Comparison of ENCODE assay signal across 8 mouse cellular contexts in the genomic region with DNA sequence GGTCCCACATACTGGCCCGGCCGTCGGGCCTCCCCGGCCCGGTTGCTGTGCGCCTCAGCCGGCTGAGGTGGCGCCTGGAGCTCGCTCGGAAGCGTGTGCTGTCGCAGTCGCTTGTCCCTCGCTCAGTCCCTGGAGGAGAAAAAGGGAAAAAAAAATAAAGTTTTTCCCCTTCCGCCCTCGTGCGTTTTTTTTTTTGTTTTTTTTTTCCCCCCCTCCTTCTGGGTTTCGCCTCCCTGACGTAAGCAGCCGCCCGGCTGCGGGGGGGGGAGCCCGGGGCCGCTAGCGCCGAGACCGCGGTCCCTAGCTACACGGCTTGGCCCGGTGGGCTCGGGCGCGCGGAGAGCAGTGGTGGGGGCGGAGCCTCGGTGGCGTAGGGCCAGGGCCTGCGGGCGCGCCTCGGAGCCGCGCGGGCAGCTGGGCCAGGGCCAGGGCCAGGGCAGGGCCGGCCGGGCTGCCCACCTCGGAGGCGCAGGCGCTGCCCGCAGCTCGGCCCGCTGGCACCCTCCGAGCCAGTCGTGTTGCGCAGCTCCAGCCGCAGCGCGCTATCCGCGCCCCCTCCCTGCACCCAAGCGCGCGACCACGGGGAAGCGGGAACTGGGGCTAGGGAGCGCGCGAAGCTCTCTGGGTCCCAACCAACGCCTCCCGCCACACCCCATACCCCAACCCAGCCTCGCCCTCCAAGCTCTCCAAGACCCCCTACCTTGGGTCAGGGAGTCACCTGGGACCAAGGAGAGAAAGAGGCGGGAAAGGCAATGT. TPM values are rescaled to one million over a fixed set of nuclear protein-coding genes. Genes with fewer than 3 reads are reported as not detected.
DNase-seq lines count a peak whose midpoint lies in the region; ATAC-seq lines count a peak whose summit lies in the region.

No protein-coding gene starts in this region.

- peaks cover 39% of the 10 kb centered on the region for H3K27me3 ChIP-seq in forebrain, embryonic 15.5 days
- H3K27me3 ChIP-seq in hindbrain, embryonic 10.5 days (ENCODE audit: insufficient read depth, poor library complexity, severe bottlenecking): peaks cover 52% of the 10 kb centered on the region

- peak overlapping the region; percentile 63 for H3K4me3 ChIP-seq in forebrain, embryonic 15.5 days
- peak overlapping the region; percentile 73 for H3K4me3 ChIP-seq in hindbrain, embryonic 10.5 days

- H3K9me3 ChIP-seq in forebrain, embryonic 15.5 days: no peaks in the 10 kb centered on the region
- no peaks in the 10 kb centered on the region for H3K9me3 ChIP-seq in hindbrain, embryonic 10.5 days

- under 1% methylated on average over 65 of the region's 72 CpGs for WGBS in forebrain, embryonic 15.5 days
- WGBS in hindbrain, embryonic 10.5 days: under 1% methylated on average over 72 of the region's 72 CpGs

- peak overlapping the region; percentile 35 for H3K9ac ChIP-seq in forebrain, embryonic 15.5 days (replicated peaks)

- peak; percentile 71 for DNase-seq in ES-CJ7 (ENCODE audit: low read depth, low spot score)
- peak; percentile 84 for DNase-seq in adrenal gland, postnatal 10 days
- peak; percentile 77 for DNase-seq in hindbrain, embryonic 10.5 days (ENCODE audit: low spot score)
- peak; percentile 20 to 31 for DNase-seq in layer of hippocampus, postnatal 36 days
- DNase-seq in lung, postnatal 4 days: peak; percentile 78 to 84
- DNase-seq in right cerebral cortex, postnatal 4 days: peak; percentile 66

- H3K27ac ChIP-seq in forebrain, embryonic 15.5 days (replicated peaks): no peak overlapping the region
- peak overlapping the region; percentile 91 for H3K27ac ChIP-seq in hindbrain, embryonic 10.5 days

- no peaks in the 10 kb centered on the region for H3K36me3 ChIP-seq in forebrain, embryonic 15.5 days
- H3K36me3 ChIP-seq in hindbrain, embryonic 10.5 days: no peaks in the 10 kb centered on the region

- ATAC-seq in forebrain, embryonic 15.5 days (replicated peaks): peak; percentile 77
- ATAC-seq in inflammation-experienced regulatory T-cells, adult 6 months: no peak

- H3K4me2 ChIP-seq in forebrain, embryonic 15.5 days (replicated peaks): peak overlapping the region; percentile 99

- peaks cover 23% of the 10 kb centered on the region for H3K4me1 ChIP-seq in forebrain, embryonic 15.5 days
- peaks cover 35% of the 10 kb centered on the region for H3K4me1 ChIP-seq in hindbrain, embryonic 10.5 days (replicated peaks)

RNA-seq across cellular contexts. Expression of a gene that starts 1.3 kb away (rescaled TPM):
- 10 to 100 TPM; 35.4 to 44.2 TPM for total RNA-seq in adrenal gland, postnatal 10 days (2021)
- polyA plus RNA-seq in forebrain, embryonic 15.5 days (2015; fragmentation: Nextera tagmentation; extraction: Ambion mirVana): 111 and 112 TPM in 2 replicates
- 29.5 and 40.5 TPM in 2 replicates for polyA plus RNA-seq in hindbrain, embryonic 10.5 days (2016; fragmentation: Nextera tagmentation; extraction: Ambion mirVana)
- 100 to 1,000 TPM; 502 to 515 TPM for total RNA-seq in layer of hippocampus, postnatal 36 days (2021)
- polyA plus RNA-seq in inflammation-experienced regulatory T-cells, adult 6 months (2017; shearing (Covaris generic)): 10 to 100 TPM; 14.4 to 17.1 (median 15.4) TPM

RNA-seq across cellular contexts. Expression of a gene that starts 48.9 kb away (rescaled TPM):
- total RNA-seq in adrenal gland, postnatal 10 days (2021): under 1 TPM; 0.24 to 0.30 TPM
- 0.51 and 0.65 TPM in 2 replicates for polyA plus RNA-seq in forebrain, embryonic 15.5 days (2015; fragmentation: Nextera tagmentation; extraction: Ambion mirVana)
- 0.21 TPM in 1 of 2 replicates, not detected in the other for polyA plus RNA-seq in hindbrain, embryonic 10.5 days (2016; fragmentation: Nextera tagmentation; extraction: Ambion mirVana)
- total RNA-seq in layer of hippocampus, postnatal 36 days (2021): 1 to 10 TPM; 5.1 to 5.2 TPM
- not detected for polyA plus RNA-seq in inflammation-experienced regulatory T-cells, adult 6 months (2017; shearing (Covaris generic))

RNA-seq across cellular contexts. Expression of a gene that starts 56.2 kb away (rescaled TPM):
- 10 to 100 TPM; 69.6 to 95.7 TPM for total RNA-seq in adrenal gland, postnatal 10 days (2021)
- 0.24 and 0.56 TPM in 2 replicates for polyA plus RNA-seq in forebrain, embryonic 15.5 days (2015; fragmentation: Nextera tagmentation; extraction: Ambion mirVana)
- 0.09 and 0.20 TPM in 2 replicates for polyA plus RNA-seq in hindbrain, embryonic 10.5 days (2016; fragmentation: Nextera tagmentation; extraction: Ambion mirVana)
- under 1 TPM; 0.17 to 0.51 TPM for total RNA-seq in layer of hippocampus, postnatal 36 days (2021)
- polyA plus RNA-seq in inflammation-experienced regulatory T-cells, adult 6 months (2017; shearing (Covaris generic)): under 1 TPM in 1 of 3 experiments, not detected in 2; 0.66 TPM

Comparison
In these comparisons a context has a peak if more than half of its experiments do, and no peak if none do; other contexts are left out.
1. DNase-seq: peak in every context shown above with its lines; median percentile 84 in adrenal gland, postnatal 10 days; 81 in lung, postnatal 4 days; 77 in hindbrain, embryonic 10.5 days; 71 in ES-CJ7; 66 in right cerebral cortex, postnatal 4 days; 26 in layer of hippocampus, postnatal 36 days.